Mouse (Mus musculus) G1E (cell line): Measurements from ENCODE around the gene Rest.

ENCODE experiments used
- CTCF ChIP-seq: IDR thresholded peaks from 2 replicates; pipeline ENCODE4 v1.5.1; 2012; ENCODE audit warnings: low read depth, low read length, inconsistent platforms, mixed read lengths
- GATA1 ChIP-seq: IDR thresholded peaks from 2 replicates; pipeline ENCODE4 v1.6.1; 2012; ENCODE audit warnings: borderline replicate concordance, low read length, inconsistent platforms, mixed read lengths

DNA sequence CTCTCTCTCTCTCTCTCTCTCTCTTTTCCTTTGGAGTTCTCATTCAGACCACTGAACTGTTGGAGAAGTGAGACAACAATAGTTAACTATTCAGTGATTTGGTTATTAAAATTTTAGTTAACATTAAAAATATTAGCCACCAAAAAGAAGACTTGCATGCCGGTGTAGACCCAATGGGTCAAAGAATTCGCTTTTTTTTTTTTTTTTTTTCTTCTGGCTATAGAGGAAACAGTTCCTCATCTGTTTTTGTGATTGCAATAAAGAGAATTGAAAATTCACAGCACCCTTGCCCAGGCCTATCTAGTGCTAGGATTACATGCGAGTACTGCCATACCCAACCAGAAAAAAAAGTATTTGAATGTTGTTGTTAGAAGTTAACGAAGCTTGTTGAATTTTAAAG is 2.1 kb downstream of the Rest start:
- TF ChIP-seq CTCF (no peak), GATA1 (no peak)
